11 mouse cellular contexts compared by ENCODE assay signal in genomic region chr7:135598303-135598855, GRCm38 (mm10).
DNase-seq lines count a peak whose midpoint lies in the region; ATAC-seq and TF ChIP-seq lines count a peak whose summit lies in the region.
"Had no signal": no experiment of that assay in that cellular context is flagged by ENCODE, and none has a peak within 500 bp of the region (broad histone marks: within the 10 kb centered on the region; RNA-seq: fewer than 3 reads in every experiment).

No protein-coding gene starts in this region.

- H3K9ac ChIP-seq in heart, adult 2 months (ENCODE audit: low read depth, low read length) = no peak overlapping the region
- H3K9ac ChIP-seq in liver, embryonic 12.5 days = peak overlapping the region; percentile 3; the same call in 1 of the 2 replicates
- no peak overlapping the region for H3K9ac ChIP-seq in neural tube, embryonic 15.5 days (replicated peaks)
- H3K9ac ChIP-seq: forebrain, embryonic 12.5 days had no signal

- peaks cover 33% of the 10 kb centered on the region for H3K4me1 ChIP-seq in heart, adult 2 months (ENCODE audit: control insufficient read depth, insufficient read depth, low read length)
- H3K4me1 ChIP-seq in liver, embryonic 12.5 days = peaks cover 99% of the 10 kb centered on the region
- peaks cover 39% of the 10 kb centered on the region for H3K4me1 ChIP-seq in neural tube, embryonic 15.5 days

- 39% methylated on average over 7 of the region's 7 CpGs for WGBS in heart, adult 2 months
- 9% methylated on average over 7 of the region's 7 CpGs for WGBS in liver, embryonic 12.5 days (ENCODE audit: insufficient replicate concordance)
- WGBS in neural tube, embryonic 15.5 days = 72% methylated on average over 7 of the region's 7 CpGs

- intact Hi-C loops in heart, adult 2 months (cut with DNase I) = no loop called here

- peak overlapping the region; percentile 83 for H3K27ac ChIP-seq in heart, adult 2 months
- H3K27ac ChIP-seq in liver, embryonic 12.5 days = peak overlapping the region; percentile 68
- H3K27ac ChIP-seq in neural tube, embryonic 15.5 days (replicated peaks) = no peak overlapping the region
- H3K27ac ChIP-seq: forebrain, embryonic 12.5 days had no signal

- no peak for TF ChIP-seq POLR2A in heart, adult 2 months (IDR thresholded peaks at IDR 0.05; ENCODE audit: insufficient read depth, low read depth, low read length)

- TF ChIP-seq CTCF in heart, adult 2 months (IDR thresholded peaks at IDR 0.05) = no peak

- peaks cover 12% of the 10 kb centered on the region; the same call in 1 of the 2 replicates for H3K36me3 ChIP-seq in heart, adult 2 months (ENCODE audit: control insufficient read depth, insufficient read depth, low read length)
- no peaks in the 10 kb centered on the region for H3K36me3 ChIP-seq in liver, embryonic 12.5 days
- no peaks in the 10 kb centered on the region for H3K36me3 ChIP-seq in neural tube, embryonic 15.5 days
- H3K36me3 ChIP-seq: forebrain, embryonic 12.5 days had no signal

- H3K4me2 ChIP-seq in liver, embryonic 12.5 days = peak overlapping the region; percentile 53
- H3K4me2 ChIP-seq in neural tube, embryonic 15.5 days = no peak overlapping the region
- H3K4me2 ChIP-seq: forebrain, embryonic 12.5 days had no signal

- H3K79me2 ChIP-seq in heart, adult 2 months (replicated peaks; ENCODE audit: control insufficient read depth, insufficient read depth, low read length) = no peaks in the 10 kb centered on the region

- peak; percentile 24 for ATAC-seq in liver, embryonic 12.5 days
- ATAC-seq in neural tube, embryonic 15.5 days (ENCODE audit: low FRiP score) = no peak
- ATAC-seq: activated CD4-positive, CD25-positive, alpha-beta regulatory T cell, adult 4 months had no signal

- no peaks in the 10 kb centered on the region for H3K9me3 ChIP-seq in liver, embryonic 12.5 days (replicated peaks)
- no peaks in the 10 kb centered on the region for H3K9me3 ChIP-seq in neural tube, embryonic 15.5 days (replicated peaks)
- H3K9me3 ChIP-seq: forebrain, embryonic 12.5 days had no signal

- no peaks in the 10 kb centered on the region for H3K27me3 ChIP-seq in heart, adult 2 months (ENCODE audit: control insufficient read depth, insufficient read depth, low read length)
- H3K27me3 ChIP-seq in liver, embryonic 12.5 days (replicated peaks) = no peaks in the 10 kb centered on the region
- H3K27me3 ChIP-seq in neural tube, embryonic 15.5 days (replicated peaks) = no peaks in the 10 kb centered on the region

- no peak for TF ChIP-seq EP300 in heart, adult 2 months (IDR thresholded peaks at IDR 0.05; ENCODE audit: insufficient read depth, low read depth, low read length)

- H3K4me3 ChIP-seq in heart, adult 2 months = no peak overlapping the region
- H3K4me3 ChIP-seq in liver, embryonic 12.5 days = no peak overlapping the region
- H3K4me3 ChIP-seq in neural tube, embryonic 15.5 days (replicated peaks) = no peak overlapping the region
- H3K4me3 ChIP-seq: forebrain, embryonic 12.5 days had no signal

- no peak for DNase-seq in heart, adult 2 months
- no peak for DNase-seq in heart, adult 18-20 months
- DNase-seq in thymus, postnatal 0 days (ENCODE audit: low spot score) = peak; percentile 57
- no peak for DNase-seq in thymus, postnatal 4 days
- peak; percentile 11 for DNase-seq in thymus, postnatal 25 days
- no peak for DNase-seq in cerebellum, adult 9-10 months
- DNase-seq: cerebellum, adult 8-10 months had no signal

Comparison
In these comparisons a context has a peak if more than half of its experiments do, and no peak if none do; other contexts are left out.
1. DNase-seq: peak in thymus, postnatal 0 days (single experiment) and thymus, postnatal 25 days (single experiment); none in heart, adult 2 months (0 of 2), heart, adult 18-20 months (0 of 2), thymus, postnatal 4 days (single experiment) and cerebellum, adult 9-10 months (single experiment).